Mouse (Mus musculus): ENCODE data around the gene Elavl1. TPM values are rescaled to one million over a fixed set of nuclear protein-coding genes. Genes with fewer than 3 reads are reported as not detected.
A peak's percentile ranks its signal among the peaks of the same experiment; 100 is the strongest.
"Not testable (repeated sequence)": the region's sequence is repeated elsewhere in the genome, so short reads cannot be mapped to it uniquely, and the experiment has no call there.

Elavl1 gene
- total RNA-seq, 4 experiments from 2014 or later = 66.3 to 74.7 (median 68.8) TPM

DNA sequence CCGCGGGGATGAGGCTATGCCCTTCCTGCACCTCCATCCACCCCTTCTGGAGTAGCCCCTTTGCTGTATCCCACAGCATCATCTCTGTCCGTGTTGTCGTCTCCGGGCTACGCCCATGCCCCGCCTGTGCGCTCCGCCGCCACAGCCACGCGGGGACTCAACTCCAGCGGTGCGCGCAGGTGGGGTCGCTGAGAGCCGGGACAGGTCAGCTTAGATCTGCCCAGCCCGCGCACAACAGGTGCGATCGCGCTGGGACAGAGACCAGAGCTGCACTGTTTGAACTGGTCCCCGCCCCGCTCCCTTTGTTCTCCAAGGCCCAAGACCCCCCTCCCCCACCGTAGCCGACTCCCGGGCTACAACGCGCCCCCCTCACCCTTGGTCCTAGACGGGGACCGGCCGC, 66.5 kb downstream of the Elavl1 start:
- peak in 1 of 2 experiments; percentile 61 for DNase-seq (ENCODE audit: low spot score in 2 of 2)

DNA sequence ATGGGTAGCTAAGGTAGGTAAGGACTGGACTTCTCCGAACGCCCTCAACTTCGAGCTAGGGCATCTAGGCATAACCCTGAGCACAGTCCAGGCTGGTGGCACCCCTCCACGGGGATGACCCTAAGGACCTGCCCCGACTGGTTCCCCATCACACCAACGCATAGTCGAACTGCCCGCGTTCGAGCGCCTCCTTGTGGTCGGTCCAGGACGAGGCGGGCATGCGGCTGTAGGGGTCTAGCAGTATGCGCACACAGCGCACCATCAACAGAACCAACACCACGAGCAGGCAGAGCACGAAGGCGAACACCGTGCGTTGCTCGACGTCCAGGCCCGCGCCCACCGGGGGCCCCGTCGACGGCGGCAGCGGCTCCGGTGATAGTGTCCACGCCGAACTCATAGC, 67.0 kb downstream of the Elavl1 start:
- DNase-seq (ENCODE audit: low spot score in 2 of 2) = peak in 1 of 2 experiments; percentile 79

DNA sequence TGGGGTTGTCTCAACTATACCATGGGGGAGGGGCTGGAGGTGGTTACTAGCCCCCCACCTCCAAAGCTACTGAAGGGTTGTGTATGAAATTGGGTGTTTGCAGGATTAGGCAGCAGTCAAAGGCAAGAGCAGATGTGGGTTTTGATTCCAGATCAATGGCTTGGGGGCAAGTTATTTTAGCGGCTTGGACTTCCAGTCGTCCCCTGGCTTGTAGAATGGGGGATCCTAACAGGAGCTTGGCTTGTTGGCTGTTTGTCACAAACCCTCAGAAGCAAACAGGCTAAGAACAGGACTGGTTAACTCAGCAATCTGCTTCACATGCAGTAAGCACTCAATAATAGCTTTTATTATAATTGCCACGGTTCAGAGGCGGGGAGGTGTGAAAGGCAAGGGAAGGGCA, 67.9 kb downstream of the Elavl1 start:
- no peak for DNase-seq (ENCODE audit: low spot score in 2 of 2)

DNA sequence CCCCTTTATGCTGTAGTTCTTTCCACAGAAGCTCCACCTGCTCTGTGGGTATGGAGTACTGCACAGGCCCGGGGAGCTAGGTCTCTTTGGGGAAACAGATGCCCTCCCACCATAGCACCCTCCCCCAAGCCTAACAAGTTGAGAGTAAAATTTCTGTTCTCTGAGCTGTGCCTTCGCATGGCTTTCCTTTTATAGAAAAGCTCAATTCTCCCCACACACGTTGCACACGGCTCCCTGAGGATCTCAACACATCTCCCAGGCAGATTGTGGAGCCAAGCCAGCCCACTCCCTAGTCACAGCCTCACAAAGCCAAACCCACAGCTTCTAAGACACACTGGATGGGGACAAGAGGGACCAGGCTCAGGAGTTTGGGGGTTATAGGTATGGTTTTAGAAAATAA, 68.3 kb downstream of the Elavl1 start:
- peak in 1 of 2 experiments; percentile 94 for DNase-seq (ENCODE audit: low spot score in 2 of 2)

DNA sequence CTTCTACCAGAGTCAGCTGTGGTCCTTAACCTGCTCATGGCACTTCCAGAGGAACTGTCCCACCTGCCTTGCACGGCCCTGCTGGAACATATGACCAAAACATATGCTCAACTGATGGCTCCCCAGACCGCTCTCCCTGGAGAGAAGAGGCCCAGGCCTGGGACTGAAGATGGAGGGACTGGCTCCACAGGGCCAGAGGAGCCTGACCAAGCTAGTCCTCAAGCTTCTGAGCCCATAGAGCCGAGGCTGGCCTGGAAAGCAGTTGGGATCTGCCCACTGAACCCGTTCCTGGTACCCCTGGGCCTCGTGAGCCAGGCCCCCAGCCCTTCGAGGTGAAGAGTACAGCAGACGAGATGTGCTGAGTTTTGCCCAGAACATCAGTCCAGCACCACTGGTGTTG, 69.7 kb downstream of the Elavl1 start:
- DNase-seq (ENCODE audit: low spot score in 2 of 2) = not testable (repeated sequence)

GRCm38 (mm10) chr8:4254001-4254400, 71.2 kb downstream of the Elavl1 start:
- peak in 1 of 2 experiments; percentile 71 for DNase-seq (ENCODE audit: low spot score in 2 of 2)

- DNase-seq (ENCODE audit: low spot score in 2 of 2) = peak; percentile 91 to 93
Measured at GRCm38 (mm10) chr8:4252934-4253841, 72.0 kb downstream of the Elavl1 start, which contains the start of gene Snapc2. Snapc2 (plus strand) TSS chr8:4253080.

GRCm38 (mm10) chr8:4252116-4252760, 73.0 kb downstream of the Elavl1 start:
- no peak for DNase-seq (ENCODE audit: low spot score in 2 of 2)

- DNase-seq (ENCODE audit: low spot score in 2 of 2) = peak; percentile 67 to 80
Measured at GRCm38 (mm10) chr8:4250306-4250970, 74.8 kb downstream of the Elavl1 start.

DNA sequence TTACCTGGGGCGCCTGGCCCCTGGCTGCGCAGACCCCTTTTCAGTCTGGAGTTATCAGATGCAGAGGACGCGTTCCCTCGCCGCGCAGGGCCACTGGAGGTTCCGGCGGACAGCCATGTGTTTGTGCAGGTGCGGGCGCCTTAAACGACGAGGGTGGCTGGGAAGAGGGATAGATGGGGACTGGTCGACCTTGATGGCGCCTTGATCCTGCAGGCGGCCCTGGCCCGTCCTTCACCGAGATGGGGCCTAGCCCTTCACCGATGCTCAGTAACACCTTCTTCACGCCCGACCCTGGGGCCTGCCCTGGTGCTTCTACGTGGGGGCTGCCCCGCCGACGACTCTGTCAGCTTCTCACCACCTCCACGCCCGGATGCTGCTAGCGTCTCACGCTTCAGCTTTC, 76.0 kb downstream of the Elavl1 start:
- no peak for DNase-seq (ENCODE audit: low spot score in 2 of 2)

GRCm38 (mm10) chr8:4247951-4248540, 77.2 kb downstream of the Elavl1 start, which contains the start of gene Tgfbr3l:
Tgfbr3l (plus strand) TSS chr8:4248214.
- peak in 1 of 2 experiments; percentile 22 for DNase-seq (ENCODE audit: low spot score in 2 of 2)

DNA sequence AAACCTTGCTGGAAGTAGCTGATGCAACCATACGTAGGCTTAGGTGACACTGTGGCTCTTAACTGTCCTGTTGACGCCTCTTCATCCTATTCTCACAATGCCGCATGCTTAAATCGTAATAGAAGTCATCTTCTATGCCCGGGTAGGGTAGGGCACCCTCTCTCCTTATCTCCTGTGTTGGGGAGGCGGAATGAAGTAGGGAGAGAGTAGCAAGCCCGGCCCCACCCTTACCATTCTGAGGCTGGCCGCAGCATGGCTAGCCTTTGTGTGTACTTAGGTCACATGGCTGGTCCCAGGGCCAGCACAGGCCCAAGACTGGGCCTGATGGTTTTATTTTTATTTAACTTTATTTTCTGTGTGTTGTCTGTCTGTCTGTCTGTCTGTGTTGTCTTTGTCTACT, 78.0 kb downstream of the Elavl1 start:
- no peak for DNase-seq (ENCODE audit: low spot score in 2 of 2)

- no peak for DNase-seq (ENCODE audit: low spot score in 2 of 2)
Measured at GRCm38 (mm10) chr8:4245737-4246136, 79.5 kb downstream of the Elavl1 start.

GRCm38 (mm10) chr8:4245061-4245460, 80.2 kb downstream of the Elavl1 start:
- no peak for DNase-seq (ENCODE audit: low spot score in 2 of 2)

DNA sequence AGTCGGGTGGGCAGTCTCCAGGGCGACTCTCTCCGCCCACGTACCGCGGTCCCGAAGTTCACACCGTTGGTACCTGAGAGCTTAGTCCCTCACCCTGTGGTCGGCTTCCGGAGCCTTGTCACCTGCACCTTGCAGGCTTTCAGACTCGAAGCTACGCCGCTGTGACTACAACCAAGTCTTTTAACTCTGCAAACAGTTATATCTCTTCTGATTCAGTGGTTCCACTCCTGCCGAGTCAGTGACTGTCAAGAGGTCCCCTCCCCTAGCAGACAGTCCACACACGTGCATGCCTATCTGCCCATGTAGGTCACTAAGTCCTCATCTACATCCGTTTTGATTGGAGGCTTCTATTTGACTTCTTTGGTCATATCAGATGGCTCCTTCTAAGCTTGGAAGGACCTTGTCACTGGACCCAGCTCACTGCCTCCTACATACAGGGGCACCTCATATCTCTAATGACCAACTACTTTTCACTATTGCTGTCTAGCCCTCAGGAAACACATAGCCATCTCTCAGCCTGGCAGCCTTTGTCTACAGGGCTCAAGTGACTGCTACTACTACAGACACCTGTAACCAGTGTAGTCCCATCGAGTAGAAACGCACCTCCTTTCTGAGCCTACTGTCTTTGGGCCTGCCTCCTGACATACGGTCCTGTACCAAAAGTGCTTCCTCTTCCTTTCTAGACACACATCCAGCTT, 85.9 kb downstream of the Elavl1 start:
- peak in 1 of 2 experiments; percentile 76 for DNase-seq (ENCODE audit: low spot score in 2 of 2)

DNA sequence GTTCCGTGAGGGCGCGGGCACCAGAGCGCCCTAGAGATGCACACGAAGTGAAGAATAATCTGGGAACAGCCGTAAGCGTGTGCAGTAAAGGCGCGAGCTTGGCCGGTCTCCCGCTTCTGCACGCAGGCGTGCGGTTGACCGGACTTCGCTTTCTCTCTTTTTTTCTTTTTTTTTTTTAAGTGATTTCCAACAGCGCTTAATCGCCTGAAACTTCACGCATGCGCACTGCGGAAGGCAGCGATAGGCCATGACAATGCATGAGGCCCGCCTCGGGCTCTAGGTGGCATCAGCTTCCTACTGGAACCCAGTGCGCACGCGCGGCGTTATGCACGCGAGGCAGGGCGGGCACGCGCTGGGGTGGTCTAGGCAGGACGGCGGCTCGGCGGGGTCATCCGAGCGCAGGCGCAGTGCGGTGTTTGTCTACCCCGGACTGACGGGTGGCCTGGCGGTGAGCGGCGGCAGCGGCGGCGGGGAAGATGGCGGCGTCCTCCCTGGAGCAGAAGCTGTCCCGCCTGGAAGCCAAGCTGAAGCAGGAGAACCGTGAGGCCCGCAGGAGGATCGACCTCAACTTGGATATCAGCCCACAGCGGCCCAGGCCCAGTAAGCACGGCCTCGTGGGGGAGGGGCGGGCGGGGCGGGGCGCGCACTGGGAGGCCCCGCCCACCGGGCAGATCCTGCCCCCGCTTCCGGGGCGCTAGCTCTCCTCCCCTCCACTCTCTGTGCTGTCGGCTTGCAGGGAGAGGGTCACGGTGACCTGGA, 86.6 kb downstream of the Elavl1 start, which contains the start of the genes Map2k7 and Gm49320:
Gene Map2k7, plus strand, starts transcription at position 307 of the 759 bp plus-strand sequence.
Gene Gm49320, plus strand, starts transcription at position 432 of the 759 bp plus-strand sequence.
- peak; percentile 99 to 100 for DNase-seq (ENCODE audit: low spot score in 2 of 2)

DNA sequence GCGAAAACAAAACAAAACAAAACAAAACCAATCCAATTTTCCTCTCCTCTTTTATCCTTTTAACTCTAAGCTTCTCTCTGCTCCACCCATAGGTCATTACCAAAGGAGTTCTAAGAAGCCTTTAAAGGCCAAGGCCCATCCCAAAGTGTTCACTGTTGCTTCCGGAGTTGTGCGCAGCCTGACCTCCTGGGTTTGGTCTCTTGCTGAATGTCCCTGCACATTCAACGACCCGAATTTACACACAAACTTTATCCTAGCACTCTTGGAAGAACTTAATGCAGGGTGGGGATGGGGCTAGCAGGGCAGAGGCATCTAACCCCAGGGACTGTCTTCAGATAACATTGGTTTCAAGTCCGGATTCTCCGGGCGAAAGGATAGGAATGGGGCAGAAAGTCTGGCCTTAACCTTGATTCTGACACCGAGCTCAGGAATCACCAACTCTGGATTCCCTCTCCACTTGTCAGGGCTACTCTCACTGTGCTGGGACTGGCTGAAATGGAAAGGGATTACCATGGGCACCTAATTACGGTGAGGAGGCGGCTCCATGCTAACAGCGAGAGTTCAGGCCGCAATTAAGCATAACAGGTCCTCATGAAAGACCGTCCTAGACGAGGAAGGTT, 87.3 kb downstream of the Elavl1 start:
- no peak for DNase-seq (ENCODE audit: low spot score in 2 of 2)
